Mouse (Mus musculus): ENCODE results near the gene Abca5. TPM values are rescaled to one million over a fixed set of nuclear protein-coding genes. Genes with fewer than 3 reads are reported as not detected.
A peak's percentile ranks its signal among the peaks of the same experiment; 100 is the strongest.
"Not testable (repeated sequence)": the region's sequence is repeated elsewhere in the genome, so short reads cannot be mapped to it uniquely, and the experiment has no call there.

The Abca5 gene
- polyA plus RNA-seq, 2 experiments: 0.23 to 0.58 TPM

DNA sequence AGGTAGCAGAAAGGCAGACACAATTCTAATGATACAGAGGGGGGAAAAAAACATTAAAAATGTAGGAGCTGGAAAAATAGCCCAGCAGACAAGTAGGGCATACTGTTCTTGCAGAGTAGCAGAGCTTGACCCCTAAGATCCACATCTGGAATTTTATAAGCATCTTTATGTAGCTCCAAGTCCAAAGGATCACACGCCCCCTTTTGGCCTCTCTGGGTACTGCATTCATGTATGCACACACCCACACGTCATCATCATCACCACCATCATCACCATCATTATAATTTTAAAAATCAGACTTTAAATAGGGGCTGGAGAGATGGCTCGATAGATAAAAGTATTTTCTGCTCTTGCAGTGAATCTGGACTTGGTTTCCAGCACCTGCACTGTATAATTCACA lies 29.4 kb upstream of the Abca5 start:
- no peaks in the 10 kb centered on the region; a peak in 1 of 4 replicates for H3K4me1 ChIP-seq (replicated peaks; ENCODE audit: control insufficient read depth in 2 of 2, insufficient read depth in 2 of 2, low read length in 1 of 2)
- no peak for DNase-seq (ENCODE audit: low read depth in 3 of 3, low spot score in 3 of 3)
- ATAC-seq (ENCODE audit: insufficient read depth): no peak
- H3K27ac ChIP-seq: no peak overlapping the region
- TF ChIP-seq CTCF (IDR thresholded peaks at IDR 0.05; ENCODE audit: low read depth) (peak; percentile 60), EP300 (IDR thresholded peaks at IDR 0.05; ENCODE audit: low read depth) (no peak)
- 45% methylated on average over 3 of the region's 3 CpGs for WGBS (ENCODE audit: insufficient replicate concordance)
- H3K27me3 ChIP-seq (ENCODE audit: control insufficient read depth, insufficient read depth, low read length): no peaks in the 10 kb centered on the region
- H3K4me3 ChIP-seq (ENCODE audit: insufficient read depth in 1 of 2, low read depth in 2 of 2, low read length in 2 of 2): no peak overlapping the region
- no peak overlapping the region for H3K4me2 ChIP-seq (ENCODE audit: low read depth)
- no peak overlapping the region for H3K9ac ChIP-seq (replicated peaks)
- H3K36me3 ChIP-seq (replicated peaks; ENCODE audit: control insufficient read depth, insufficient read depth, low read depth): no peaks in the 10 kb centered on the region
- H3K9me3 ChIP-seq (ENCODE audit: control insufficient read depth, low read length): no peaks in the 10 kb centered on the region

- no peak for ATAC-seq (ENCODE audit: insufficient read depth)
- no peaks in the 10 kb centered on the region for H3K27me3 ChIP-seq (ENCODE audit: control insufficient read depth, insufficient read depth, low read length)
- peak in 2 of 3 experiments; percentile 18 to 30 for DNase-seq (ENCODE audit: low read depth in 3 of 3, low spot score in 3 of 3)
- H3K9ac ChIP-seq (replicated peaks): no peak overlapping the region
- H3K27ac ChIP-seq: no peak overlapping the region
- H3K36me3 ChIP-seq (replicated peaks; ENCODE audit: control insufficient read depth, insufficient read depth, low read depth): no peaks in the 10 kb centered on the region
- H3K9me3 ChIP-seq (ENCODE audit: control insufficient read depth, low read length): no peaks in the 10 kb centered on the region
- TF ChIP-seq CTCF (IDR thresholded peaks at IDR 0.05; ENCODE audit: low read depth) (peak; percentile 72), EP300 (IDR thresholded peaks at IDR 0.05; ENCODE audit: low read depth) (no peak)
- H3K4me3 ChIP-seq (ENCODE audit: insufficient read depth in 1 of 2, low read depth in 2 of 2, low read length in 2 of 2): no peak overlapping the region
- no peak overlapping the region for H3K4me2 ChIP-seq (ENCODE audit: low read depth)
- WGBS (ENCODE audit: insufficient replicate concordance): 70% methylated on average over 3 of the region's 3 CpGs
- no peaks in the 10 kb centered on the region; a peak in 1 of 4 replicates for H3K4me1 ChIP-seq (replicated peaks; ENCODE audit: control insufficient read depth in 2 of 2, insufficient read depth in 2 of 2, low read length in 1 of 2)
These were observed 27.5 kb upstream of the Abca5 start for GRCm38 (mm10) chr11:110365016-110365415.

DNA sequence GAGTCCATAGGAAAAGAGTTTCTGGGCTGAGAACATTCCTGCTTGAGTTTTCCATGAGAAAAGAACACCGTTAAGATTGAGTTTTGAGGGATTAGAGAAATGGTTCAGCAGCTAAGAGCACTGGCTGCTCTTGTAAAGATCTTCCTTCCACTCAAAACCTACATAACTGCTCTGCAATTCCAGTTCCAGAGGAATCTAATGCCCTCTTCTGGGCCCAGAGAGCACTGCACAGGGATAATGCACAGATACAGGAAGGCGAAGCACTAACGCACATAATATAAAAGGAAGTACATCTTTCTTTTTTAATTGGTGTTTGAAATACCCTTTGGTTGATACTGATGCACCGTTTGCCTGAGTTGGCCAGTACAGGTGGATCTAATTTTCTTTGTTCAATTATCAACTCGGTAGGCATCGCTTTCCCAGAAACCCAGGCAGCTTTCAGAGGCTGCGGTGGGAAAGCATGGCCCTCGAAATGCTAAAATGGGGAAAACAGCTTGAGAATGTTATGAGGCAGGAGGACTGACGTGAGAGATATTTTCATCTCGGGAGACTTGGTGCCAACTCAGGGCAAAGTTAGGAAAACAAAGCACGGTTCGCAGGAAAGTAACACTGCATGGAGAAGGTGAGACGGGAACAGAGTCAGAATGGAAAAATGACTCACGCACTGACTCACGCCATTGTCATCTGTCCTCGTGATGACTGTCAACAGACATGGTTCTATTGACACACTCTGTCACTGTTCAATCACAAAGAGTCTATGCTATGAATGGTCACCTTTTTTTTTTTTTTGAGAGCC lies 20.4 kb upstream of the Abca5 start:
- TF ChIP-seq EP300 (IDR thresholded peaks at IDR 0.05; ENCODE audit: low read depth) (no peak), CTCF (IDR thresholded peaks at IDR 0.05; ENCODE audit: low read depth) (peak; percentile 46; the same call in 1 of the 2 replicates)
- Histone ChIP-seq H3K4me2 (ENCODE audit: low read depth) (no peak overlapping the region), H3K27ac (no peak overlapping the region), H3K9me3 (ENCODE audit: control insufficient read depth, low read length) (no peaks in the 10 kb centered on the region), H3K4me3 (ENCODE audit: insufficient read depth in 1 of 2, low read depth in 2 of 2, low read length in 2 of 2) (no peak overlapping the region), H3K36me3 (replicated peaks; ENCODE audit: control insufficient read depth, insufficient read depth, low read depth) (no peaks in the 10 kb centered on the region), H3K9ac (replicated peaks) (no peak overlapping the region), H3K27me3 (ENCODE audit: control insufficient read depth, insufficient read depth, low read length) (no peaks in the 10 kb centered on the region), H3K4me1 (replicated peaks; ENCODE audit: control insufficient read depth in 2 of 2, insufficient read depth in 2 of 2, low read length in 1 of 2) (no peaks in the 10 kb centered on the region)
- ATAC-seq (ENCODE audit: insufficient read depth) (no peak), DNase-seq (ENCODE audit: low read depth in 3 of 3, low spot score in 3 of 3) (no peak)
- 50% methylated on average over 16 of the region's 16 CpGs for WGBS (ENCODE audit: insufficient replicate concordance)

DNA sequence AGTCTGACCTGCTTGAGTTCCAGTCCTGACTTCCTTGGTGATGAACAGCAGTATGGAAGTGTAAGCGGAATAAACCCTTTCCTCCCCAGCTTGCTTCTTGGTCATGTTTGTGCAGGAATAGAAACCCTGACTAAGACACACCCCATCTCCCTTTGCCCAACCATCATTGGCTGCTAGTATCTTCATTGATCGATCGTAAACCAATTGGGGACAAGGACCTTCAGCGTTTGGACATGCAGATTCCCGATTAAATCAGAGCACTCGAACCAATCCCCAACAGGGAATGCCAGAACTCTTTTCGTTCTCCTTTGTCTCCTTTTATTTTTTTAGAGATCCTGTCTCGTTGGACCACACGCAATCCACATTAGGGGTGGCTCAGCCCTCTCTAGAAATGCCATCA lies 17.6 kb upstream of the Abca5 start:
- H3K4me1 ChIP-seq (replicated peaks; ENCODE audit: control insufficient read depth in 2 of 2, insufficient read depth in 2 of 2, low read length in 1 of 2); ATAC-seq (ENCODE audit: insufficient read depth); H3K36me3 ChIP-seq (replicated peaks; ENCODE audit: control insufficient read depth, insufficient read depth, low read depth); H3K27me3 ChIP-seq (ENCODE audit: control insufficient read depth, insufficient read depth, low read length); H3K4me3 ChIP-seq (ENCODE audit: insufficient read depth in 1 of 2, low read depth in 2 of 2, low read length in 2 of 2); H3K27ac ChIP-seq; H3K9me3 ChIP-seq (ENCODE audit: control insufficient read depth, low read length); DNase-seq (ENCODE audit: low read depth in 3 of 3, low spot score in 3 of 3); H3K4me2 ChIP-seq (ENCODE audit: low read depth); H3K9ac ChIP-seq (replicated peaks): not testable (repeated sequence)
- WGBS (ENCODE audit: insufficient replicate concordance): 67% methylated on average over 9 of the region's 9 CpGs

- 76% methylated on average over 9 of the region's 9 CpGs for WGBS (ENCODE audit: insufficient replicate concordance)
- no peak overlapping the region for H3K9ac ChIP-seq (replicated peaks)
- no peak overlapping the region for H3K4me2 ChIP-seq (ENCODE audit: low read depth)
- H3K27ac ChIP-seq: no peak overlapping the region
- ATAC-seq (ENCODE audit: insufficient read depth): no peak
- DNase-seq (ENCODE audit: low read depth in 3 of 3, low spot score in 3 of 3): no peak
- no peaks in the 10 kb centered on the region for H3K27me3 ChIP-seq (ENCODE audit: control insufficient read depth, insufficient read depth, low read length)
- TF ChIP-seq CTCF (IDR thresholded peaks at IDR 0.05; ENCODE audit: low read depth) (no peak), EP300 (IDR thresholded peaks at IDR 0.05; ENCODE audit: low read depth) (no peak)
- no peak overlapping the region for H3K4me3 ChIP-seq (ENCODE audit: insufficient read depth in 1 of 2, low read depth in 2 of 2, low read length in 2 of 2)
- no peaks in the 10 kb centered on the region for H3K36me3 ChIP-seq (replicated peaks; ENCODE audit: control insufficient read depth, insufficient read depth, low read depth)
- H3K4me1 ChIP-seq (replicated peaks; ENCODE audit: control insufficient read depth in 2 of 2, insufficient read depth in 2 of 2, low read length in 1 of 2): no peaks in the 10 kb centered on the region
- H3K9me3 ChIP-seq (ENCODE audit: control insufficient read depth, low read length): no peaks in the 10 kb centered on the region
These were observed 16.7 kb upstream of the Abca5 start for GRCm38 (mm10) chr11:110354261-110354660.

All from liver, embryonic 14.5 days (tissue).